Mouse (Mus musculus) megakaryocyte, embryonic 14.5 days (primary cell): ENCODE data around the gene Slc5a12.

Experiments used
- FLI1 ChIP-seq: IDR thresholded peaks from 2 replicates; pipeline ENCODE4 v1.6.1; 2012; ENCODE audit warnings: low read length, inconsistent platforms, mixed read lengths
- GATA1 ChIP-seq: IDR thresholded peaks from 3 replicates; pipeline ENCODE4 v1.6.1; 2012; ENCODE audit warnings: mixed read lengths, low read length, inconsistent platforms, borderline replicate concordance

- TF ChIP-seq GATA1 (no peak), FLI1 (no peak)
Measured at GRCm38 (mm10) chr2:110592276-110592675, 4.8 kb upstream of the Slc5a12 start.
